Mouse (Mus musculus): ENCODE results near the gene Fv1. TPM values are rescaled to one million over a fixed set of nuclear protein-coding genes. Genes with fewer than 3 reads are reported as not detected.
"Not testable (repeated sequence)": the region's sequence is repeated elsewhere in the genome, so short reads cannot be mapped to it uniquely, and the experiment has no call there.

The Fv1 gene
- polyA plus RNA-seq (2014; fragmentation: Nextera tagmentation; extraction: Ambion mirVana), result 8.6 and 10.0 TPM in 2 replicates

DNA sequence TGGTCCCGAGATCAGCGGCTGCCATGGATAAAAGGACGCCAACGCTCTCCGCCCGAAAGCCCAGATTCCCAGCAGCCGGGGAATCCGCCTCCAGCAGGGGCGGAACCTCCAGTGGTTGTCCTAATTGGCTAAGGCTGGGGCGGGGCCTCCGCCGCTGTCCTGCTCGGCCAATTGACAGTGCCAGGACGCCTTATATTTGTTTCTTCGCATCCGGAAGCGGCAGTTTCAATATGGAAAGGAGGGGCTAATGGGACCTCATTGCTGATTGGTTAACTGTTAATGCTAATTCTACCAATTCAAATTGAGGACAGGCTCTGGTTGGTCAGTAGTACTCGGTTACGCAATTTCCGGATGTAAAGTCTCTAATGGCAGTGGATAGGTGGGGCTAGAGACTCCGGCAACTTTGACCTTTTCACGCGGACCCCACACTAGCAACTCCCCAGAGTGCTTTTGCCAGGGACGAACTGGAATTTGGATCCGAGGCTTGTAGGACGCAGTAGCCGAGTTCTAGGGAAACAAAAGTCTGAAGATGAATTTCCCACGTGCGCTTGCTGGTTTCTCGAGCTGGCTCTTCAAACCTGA lies at the start of gene Fv1, which contains the start of gene Miip:
Gene Fv1, plus strand, starts transcription at position 530 of the 582 bp plus-strand sequence.
Gene Miip, minus strand, starts transcription at position 367 of the 582 bp plus-strand sequence.
- peak within 1 kb of the TSS; percentile 64 for H3K4me3 ChIP-seq (ENCODE audit: low read depth, low read length)
- H3K36me3 ChIP-seq (ENCODE audit: control insufficient read depth, insufficient read depth, low read length), result peaks cover 22% of the 10 kb centered on the region
- peak within 1 kb of the TSS; percentile 86 for H3K27ac ChIP-seq (ENCODE audit: low read length)
- WGBS, result under 1% methylated on average over 30 of the region's 30 CpGs
- peak within 1 kb of the TSS; percentile 83 for H3K4me2 ChIP-seq (replicated peaks; ENCODE audit: low read depth, low read length)
- H3K9ac ChIP-seq (replicated peaks; ENCODE audit: low read depth, low read length), result peak within 1 kb of the TSS; percentile 71
- no peaks in the 10 kb centered on the region for H3K27me3 ChIP-seq (ENCODE audit: control insufficient read depth, insufficient read depth, low read length)
- peaks cover 13% of the 10 kb centered on the region; the same call in 1 of the 2 replicates for H3K4me1 ChIP-seq (ENCODE audit: control insufficient read depth, insufficient read depth, low read length)
- peaks cover 5% of the 10 kb centered on the region; the same call in 1 of the 2 replicates for H3K9me3 ChIP-seq (ENCODE audit: control insufficient read depth, low read depth, low read length)
- peak; percentile 97 for ATAC-seq (ENCODE audit: insufficient number of reproducible peaks, insufficient read depth, low FRiP score, low read depth)

DNA sequence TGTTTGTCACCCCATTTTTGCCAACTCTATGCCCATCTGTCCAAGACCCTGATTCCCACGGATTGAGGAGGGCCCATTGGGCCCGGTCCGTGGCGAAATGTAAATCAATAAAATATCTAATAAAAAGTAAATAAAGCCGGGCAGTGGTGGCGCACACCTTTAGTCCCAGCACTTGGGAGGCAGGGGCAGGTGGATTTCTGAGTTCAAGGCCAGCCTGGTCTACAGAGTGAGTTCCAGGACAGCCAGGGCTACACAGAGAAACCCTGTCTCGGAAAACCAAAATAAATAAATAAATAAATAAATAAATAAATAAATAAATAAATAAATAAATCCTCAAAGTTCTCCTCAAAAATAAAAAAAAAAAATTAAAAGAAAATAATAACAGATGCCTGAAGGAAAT lies 49.1 kb upstream of the Fv1 start:
- not testable (repeated sequence) for H3K27me3 ChIP-seq (ENCODE audit: control insufficient read depth, insufficient read depth, low read length); H3K27ac ChIP-seq (ENCODE audit: low read length); H3K4me2 ChIP-seq (replicated peaks; ENCODE audit: low read depth, low read length); H3K4me3 ChIP-seq (ENCODE audit: low read depth, low read length); H3K36me3 ChIP-seq (ENCODE audit: control insufficient read depth, insufficient read depth, low read length); H3K9ac ChIP-seq (replicated peaks; ENCODE audit: low read depth, low read length); ATAC-seq (ENCODE audit: insufficient number of reproducible peaks, insufficient read depth, low FRiP score, low read depth); H3K4me1 ChIP-seq (ENCODE audit: control insufficient read depth, insufficient read depth, low read length)
- peaks cover 45% of the 10 kb centered on the region for H3K9me3 ChIP-seq (ENCODE audit: control insufficient read depth, low read depth, low read length)
- WGBS, result 83% methylated on average over 7 of the region's 7 CpGs

DNA sequence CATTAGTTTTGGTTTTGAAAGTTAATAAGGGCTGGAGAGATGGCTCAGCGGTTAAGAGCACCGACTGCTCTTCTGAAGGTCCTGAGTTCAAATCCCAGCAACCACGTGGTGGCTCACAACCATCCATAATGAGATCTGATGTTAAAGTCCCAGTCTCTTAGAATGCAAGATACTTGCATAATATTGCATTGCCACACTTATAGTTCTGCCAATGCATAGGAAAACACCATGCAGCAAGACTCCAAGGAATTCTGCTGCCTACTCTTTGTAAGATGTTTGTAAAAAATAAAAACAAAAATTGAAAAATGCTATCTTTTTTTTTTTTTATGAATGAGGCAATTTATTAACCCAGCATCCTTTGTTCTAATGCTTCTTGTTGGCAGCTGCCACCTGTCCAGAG lies 47.4 kb upstream of the Fv1 start:
- H3K27me3 ChIP-seq (ENCODE audit: control insufficient read depth, insufficient read depth, low read length); H3K4me2 ChIP-seq (replicated peaks; ENCODE audit: low read depth, low read length); H3K4me1 ChIP-seq (ENCODE audit: control insufficient read depth, insufficient read depth, low read length); H3K4me3 ChIP-seq (ENCODE audit: low read depth, low read length); H3K27ac ChIP-seq (ENCODE audit: low read length); H3K9ac ChIP-seq (replicated peaks; ENCODE audit: low read depth, low read length); ATAC-seq (ENCODE audit: insufficient number of reproducible peaks, insufficient read depth, low FRiP score, low read depth): not testable (repeated sequence)
- 84% methylated on average over 3 of the region's 3 CpGs for WGBS
- H3K36me3 ChIP-seq (ENCODE audit: control insufficient read depth, insufficient read depth, low read length), result peaks cover 13% of the 10 kb centered on the region
- H3K9me3 ChIP-seq (ENCODE audit: control insufficient read depth, low read depth, low read length), result peaks cover 62% of the 10 kb centered on the region

DNA sequence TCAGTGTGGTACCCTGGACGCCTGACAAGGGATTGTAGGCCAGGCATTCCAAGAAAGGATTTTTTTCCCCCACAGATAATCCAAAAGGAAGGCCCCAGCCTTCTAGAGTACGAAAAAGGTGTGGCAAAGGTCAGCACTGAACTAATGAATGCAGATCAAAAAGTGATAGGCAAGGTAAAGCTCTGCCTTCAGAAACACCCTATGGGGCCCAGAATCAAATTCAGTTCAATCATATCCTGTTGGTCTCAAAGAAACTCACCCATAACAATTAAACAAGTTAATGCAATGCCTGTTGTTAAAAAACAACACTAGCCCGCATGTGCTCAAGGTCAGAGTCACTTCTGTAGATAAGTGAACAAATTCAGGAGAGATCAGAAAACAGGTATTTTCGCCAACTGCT lies 44.4 kb upstream of the Fv1 start:
- no peak overlapping the region for H3K4me2 ChIP-seq (replicated peaks; ENCODE audit: low read depth, low read length)
- no peak for ATAC-seq (ENCODE audit: insufficient number of reproducible peaks, insufficient read depth, low FRiP score, low read depth)
- H3K4me1 ChIP-seq (ENCODE audit: control insufficient read depth, insufficient read depth, low read length), result no peaks in the 10 kb centered on the region
- peaks cover 76% of the 10 kb centered on the region for H3K9me3 ChIP-seq (ENCODE audit: control insufficient read depth, low read depth, low read length)
- peaks cover 36% of the 10 kb centered on the region for H3K36me3 ChIP-seq (ENCODE audit: control insufficient read depth, insufficient read depth, low read length)
- no peak overlapping the region for H3K4me3 ChIP-seq (ENCODE audit: low read depth, low read length)
- H3K27ac ChIP-seq (ENCODE audit: low read length), result no peak overlapping the region
- 95% methylated on average over 4 of the region's 4 CpGs for WGBS
- H3K27me3 ChIP-seq (ENCODE audit: control insufficient read depth, insufficient read depth, low read length), result no peaks in the 10 kb centered on the region
- no peak overlapping the region for H3K9ac ChIP-seq (replicated peaks; ENCODE audit: low read depth, low read length)

DNA sequence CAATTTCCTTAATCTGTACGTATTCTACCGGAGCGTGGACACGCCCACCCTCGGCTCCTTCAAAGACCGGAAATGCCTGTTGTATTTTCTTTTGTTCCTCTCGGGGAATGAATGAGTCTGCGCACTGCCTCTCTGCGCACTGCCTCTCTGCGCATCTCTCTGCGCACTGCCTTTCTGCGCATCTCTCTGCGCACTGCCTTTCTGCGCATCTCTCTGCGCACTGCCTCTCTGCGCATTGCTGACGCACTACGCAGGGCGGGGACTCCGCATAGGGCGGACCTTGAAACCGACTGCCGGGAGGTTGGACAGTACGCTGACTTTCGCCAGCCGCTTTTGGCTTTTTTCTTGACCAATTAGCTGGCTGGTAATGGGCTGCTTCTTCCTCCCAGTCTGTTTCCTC lies 29.5 kb upstream of the Fv1 start:
- not testable (repeated sequence) for H3K27ac ChIP-seq (ENCODE audit: low read length); ATAC-seq (ENCODE audit: insufficient number of reproducible peaks, insufficient read depth, low FRiP score, low read depth); H3K4me3 ChIP-seq (ENCODE audit: low read depth, low read length); H3K4me1 ChIP-seq (ENCODE audit: control insufficient read depth, insufficient read depth, low read length); H3K27me3 ChIP-seq (ENCODE audit: control insufficient read depth, insufficient read depth, low read length); H3K9ac ChIP-seq (replicated peaks; ENCODE audit: low read depth, low read length); H3K4me2 ChIP-seq (replicated peaks; ENCODE audit: low read depth, low read length)
- peaks cover 11% of the 10 kb centered on the region for H3K36me3 ChIP-seq (ENCODE audit: control insufficient read depth, insufficient read depth, low read length)
- WGBS, result over 99% methylated on average over 7 of the region's 26 CpGs
- H3K9me3 ChIP-seq (ENCODE audit: control insufficient read depth, low read depth, low read length), result peaks cover 16% of the 10 kb centered on the region

DNA sequence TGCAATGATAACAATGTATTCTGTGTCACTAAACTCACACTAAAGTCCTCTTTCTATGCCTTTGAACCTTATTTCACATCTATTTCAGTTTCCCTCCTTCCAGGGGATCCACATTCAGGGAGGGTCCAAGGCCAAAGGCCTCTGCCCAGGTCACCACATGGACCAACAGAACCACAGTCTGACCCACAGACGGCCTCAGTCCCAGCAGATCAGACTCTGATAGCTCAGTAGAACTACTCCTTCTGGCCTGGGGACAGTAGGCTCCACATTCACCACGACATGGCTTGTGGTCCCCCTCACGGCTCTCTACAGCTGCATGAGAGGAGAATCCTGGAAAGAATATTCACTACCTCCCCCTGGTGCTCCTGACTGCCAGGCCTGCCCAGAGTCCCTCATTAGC lies 25.9 kb upstream of the Fv1 start:
- Histone ChIP-seq H3K27me3 (ENCODE audit: control insufficient read depth, insufficient read depth, low read length) (no peaks in the 10 kb centered on the region), H3K4me2 (replicated peaks; ENCODE audit: low read depth, low read length) (no peak overlapping the region), H3K4me1 (ENCODE audit: control insufficient read depth, insufficient read depth, low read length) (peaks cover 4% of the 10 kb centered on the region; the same call in 1 of the 2 replicates), H3K9ac (replicated peaks; ENCODE audit: low read depth, low read length) (no peak overlapping the region), H3K27ac (ENCODE audit: low read length) (no peak overlapping the region), H3K36me3 (ENCODE audit: control insufficient read depth, insufficient read depth, low read length) (peaks cover 11% of the 10 kb centered on the region), H3K9me3 (ENCODE audit: control insufficient read depth, low read depth, low read length) (peaks cover 13% of the 10 kb centered on the region), H3K4me3 (ENCODE audit: low read depth, low read length) (no peak overlapping the region)
- WGBS, result 87% methylated on average over 3 of the region's 3 CpGs
- no peak for ATAC-seq (ENCODE audit: insufficient number of reproducible peaks, insufficient read depth, low FRiP score, low read depth)

DNA sequence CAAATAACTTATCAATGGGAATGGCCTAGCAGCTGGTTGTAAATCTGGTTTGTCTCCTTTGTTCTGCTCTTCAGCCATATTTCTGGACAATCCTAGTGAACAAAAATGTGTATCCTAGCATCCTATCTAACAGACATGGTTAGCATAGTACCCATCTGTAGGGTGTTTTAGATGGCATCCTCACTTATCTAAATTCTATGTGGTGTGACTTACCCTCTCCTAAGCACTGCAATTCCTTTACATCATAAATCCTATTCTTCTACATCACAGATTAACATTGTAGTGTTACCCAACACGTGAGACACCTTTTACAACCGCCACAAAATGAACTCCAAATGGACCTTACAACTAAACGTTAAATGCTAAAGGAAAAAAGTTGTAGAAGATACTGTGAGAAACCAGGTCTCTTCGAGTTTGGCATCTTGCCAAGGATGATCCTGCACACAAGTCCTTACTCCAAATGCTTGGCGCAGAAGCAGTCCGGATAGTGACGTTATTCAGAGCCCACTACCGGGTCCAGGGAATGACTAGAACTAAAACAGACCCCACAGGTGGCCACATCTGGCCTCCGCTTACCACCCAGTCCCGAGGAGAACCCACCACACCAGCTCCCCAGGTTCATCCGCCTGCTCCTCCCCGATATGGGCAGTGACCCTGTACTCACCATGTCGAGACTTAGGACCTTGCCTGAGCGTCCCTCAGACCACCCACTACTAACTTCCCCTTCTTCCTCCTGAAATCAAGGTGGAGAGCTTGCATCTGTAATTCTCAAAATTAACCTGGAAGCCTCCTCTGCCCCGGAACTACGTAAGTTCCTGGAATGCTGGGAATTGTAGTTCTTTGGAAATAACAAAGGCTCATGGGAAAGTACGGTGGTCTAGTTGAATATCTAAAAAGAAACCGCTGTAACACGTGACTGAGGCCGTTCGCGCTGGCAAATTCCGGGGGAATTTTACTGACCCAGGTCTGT lies 20.9 kb upstream of the Fv1 start, which contains the start of gene Zfp933:
Gene Zfp933, minus strand, starts transcription at position 753 of the 970 bp plus-strand sequence.
- Histone ChIP-seq H3K9ac (replicated peaks; ENCODE audit: low read depth, low read length) (peak within 1 kb of the TSS; percentile 52), H3K27me3 (ENCODE audit: control insufficient read depth, insufficient read depth, low read length) (no peaks in the 10 kb centered on the region), H3K4me2 (replicated peaks; ENCODE audit: low read depth, low read length) (peak within 1 kb of the TSS; percentile 50), H3K9me3 (ENCODE audit: control insufficient read depth, low read depth, low read length) (peaks cover 3% of the 10 kb centered on the region; the same call in 1 of the 2 replicates), H3K27ac (ENCODE audit: low read length) (0 out of 2 replicates have a peak within 1 kb of the TSS, but pooled peaks have one; percentile 21), H3K36me3 (ENCODE audit: control insufficient read depth, insufficient read depth, low read length) (0 out of 2 replicates have a peak, but pooled peaks cover 2% of the 10 kb centered on the region), H3K4me3 (ENCODE audit: low read depth, low read length) (peak within 1 kb of the TSS; percentile 71), H3K4me1 (ENCODE audit: control insufficient read depth, insufficient read depth, low read length) (peaks cover 4% of the 10 kb centered on the region; the same call in 1 of the 2 replicates)
- peak; percentile 89 for ATAC-seq (ENCODE audit: insufficient number of reproducible peaks, insufficient read depth, low FRiP score, low read depth)
- WGBS, result 2% methylated on average over 23 of the region's 23 CpGs

DNA sequence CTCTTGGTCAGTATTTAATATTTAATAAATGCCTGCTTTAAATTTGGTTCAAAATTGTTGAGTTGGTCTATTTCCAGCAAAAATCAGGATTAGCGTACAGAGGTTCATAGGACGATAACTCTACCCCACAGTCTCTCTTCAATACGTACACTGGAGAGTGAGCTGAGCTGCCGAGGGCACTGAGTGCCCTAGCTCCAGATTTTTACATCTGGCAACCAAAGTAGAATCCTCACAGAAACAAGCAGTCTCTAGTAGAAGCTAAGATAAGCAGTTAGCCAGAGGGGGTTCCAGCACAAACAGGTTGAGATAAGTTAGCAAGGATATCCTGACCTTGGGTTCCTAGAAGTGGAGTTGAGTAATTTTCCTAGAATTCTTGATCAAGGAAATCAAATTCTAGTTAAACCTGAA lies 20.2 kb upstream of the Fv1 start:
- peak overlapping the region; percentile 50 for H3K4me2 ChIP-seq (replicated peaks; ENCODE audit: low read depth, low read length)
- no peaks in the 10 kb centered on the region for H3K27me3 ChIP-seq (ENCODE audit: control insufficient read depth, insufficient read depth, low read length)
- no peaks in the 10 kb centered on the region for H3K36me3 ChIP-seq (ENCODE audit: control insufficient read depth, insufficient read depth, low read length)
- H3K27ac ChIP-seq (ENCODE audit: low read length), result no peak overlapping the region
- H3K9ac ChIP-seq (replicated peaks; ENCODE audit: low read depth, low read length), result peak overlapping the region; percentile 52
- H3K9me3 ChIP-seq (ENCODE audit: control insufficient read depth, low read depth, low read length), result no peaks in the 10 kb centered on the region
- ATAC-seq (ENCODE audit: insufficient number of reproducible peaks, insufficient read depth, low FRiP score, low read depth), result peak; percentile 67
- WGBS, result 3% methylated on average over 4 of the region's 4 CpGs
- H3K4me3 ChIP-seq (ENCODE audit: low read depth, low read length), result peak overlapping the region; percentile 71
- H3K4me1 ChIP-seq (ENCODE audit: control insufficient read depth, insufficient read depth, low read length), result peaks cover 4% of the 10 kb centered on the region; the same call in 1 of the 2 replicates

Data from stomach, embryonic 14.5 days (tissue).